Mouse (Mus musculus): ENCODE measurements around the gene Mast4.

DNA sequence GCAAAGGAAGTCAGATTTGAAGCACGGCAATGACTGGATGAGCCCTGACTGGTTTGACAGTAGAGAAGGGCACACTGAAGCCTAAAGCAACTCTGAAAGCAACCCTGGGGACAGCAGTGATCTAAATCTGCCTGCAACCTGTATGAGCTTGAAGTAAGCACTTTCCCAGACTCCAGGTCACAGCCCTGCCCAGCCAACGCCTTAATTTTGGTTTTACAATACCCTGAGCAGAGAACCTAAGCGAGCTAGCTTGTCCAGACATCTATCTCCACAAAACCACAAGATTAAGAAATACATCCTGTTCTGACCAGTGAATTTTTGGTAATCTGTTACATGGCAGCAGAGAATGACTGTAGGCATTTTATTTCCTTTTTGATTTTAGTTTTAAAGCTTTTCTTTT lies 485.2 kb downstream of the Mast4 start:
- TF ChIP-seq CTCF (IDR thresholded peaks at IDR 0.05) (no peak), POLR2A (IDR thresholded peaks at IDR 0.05; ENCODE audit: insufficient read depth, low read depth, low read length) (no peak)

Measured in heart, adult 2 months (tissue).